Mouse (Mus musculus) skeletal muscle tissue, adult 2 months (tissue): ENCODE data around the gene Gm47189.
"Not testable (repeated sequence)": the region's sequence is repeated elsewhere in the genome, so short reads cannot be mapped to it uniquely, and the experiment has no call there.

Experiments used
- DNase-seq: peaks from one replicate; pipeline ENCODE4 v3.0.0-alpha.2; 2012; ENCODE audit warnings: low read depth, low spot score

The Gm47189 gene

DNA sequence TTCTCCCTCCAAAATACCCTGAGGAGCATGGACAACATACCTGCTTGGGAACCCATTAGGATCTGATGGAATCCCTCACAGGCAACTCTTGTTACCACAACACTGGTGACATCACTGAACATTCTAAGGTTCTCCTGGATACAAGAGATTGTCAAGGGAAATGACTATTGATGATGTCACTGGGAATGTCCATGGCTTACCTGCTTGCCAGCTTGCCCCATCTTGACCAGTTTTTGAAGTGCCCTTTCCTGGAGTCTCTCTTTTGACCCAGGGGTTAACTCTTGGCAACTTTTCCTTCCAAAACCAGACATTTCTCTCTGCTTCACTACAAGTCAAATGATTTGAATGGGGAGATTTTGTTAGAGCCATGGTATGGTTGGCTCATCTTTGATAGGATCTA, at the start of gene Gm47189:
Gene Gm47189, minus strand, starts transcription at position 101 of the 400 bp plus-strand sequence.
- not testable (repeated sequence) for DNase-seq

DNA sequence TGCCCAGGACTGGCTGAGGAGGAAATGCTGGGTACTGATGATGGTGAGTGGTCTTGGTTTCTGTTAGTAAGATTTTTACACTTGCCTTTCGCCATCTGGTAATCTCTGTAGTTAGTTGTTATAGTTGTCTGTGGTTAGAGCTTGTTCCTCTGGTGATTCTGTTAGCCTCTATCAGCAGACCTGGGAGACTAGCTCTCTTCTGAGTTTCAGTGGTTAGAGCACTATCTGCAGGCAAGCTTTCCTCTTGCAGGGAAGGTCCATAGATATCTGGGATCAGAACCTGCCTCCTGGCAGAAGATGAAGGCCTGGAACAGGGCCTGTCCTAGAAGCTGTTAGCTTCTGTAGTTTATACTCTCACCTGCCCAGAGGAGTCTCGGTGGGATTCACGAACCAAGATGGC, 16.3 kb downstream of the Gm47189 start:
- not testable (repeated sequence) for DNase-seq

DNA sequence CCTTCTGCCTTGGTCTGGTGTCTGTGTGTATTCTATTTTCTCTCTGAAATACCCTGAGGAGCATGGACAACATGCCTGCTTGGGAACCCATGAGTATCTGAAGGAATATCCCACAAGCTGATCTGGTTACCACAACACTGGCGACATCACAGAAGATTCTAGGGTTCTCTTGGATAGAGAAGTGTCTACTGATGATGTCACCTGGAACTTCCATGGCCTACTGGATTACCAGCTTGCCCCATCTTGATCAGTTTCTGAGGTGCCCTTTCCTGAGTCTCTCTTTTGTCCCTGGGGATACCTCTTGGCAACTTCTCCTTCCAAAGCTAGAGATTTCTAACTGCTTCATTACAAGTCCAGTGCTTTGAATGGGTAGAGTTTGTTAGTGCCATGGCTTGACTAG, 21.7 kb downstream of the Gm47189 start, which contains the start of gene Gm7929:
Gene Gm7929, minus strand, starts transcription at position 101 of the 400 bp plus-strand sequence.
- DNase-seq: not testable (repeated sequence)

DNA sequence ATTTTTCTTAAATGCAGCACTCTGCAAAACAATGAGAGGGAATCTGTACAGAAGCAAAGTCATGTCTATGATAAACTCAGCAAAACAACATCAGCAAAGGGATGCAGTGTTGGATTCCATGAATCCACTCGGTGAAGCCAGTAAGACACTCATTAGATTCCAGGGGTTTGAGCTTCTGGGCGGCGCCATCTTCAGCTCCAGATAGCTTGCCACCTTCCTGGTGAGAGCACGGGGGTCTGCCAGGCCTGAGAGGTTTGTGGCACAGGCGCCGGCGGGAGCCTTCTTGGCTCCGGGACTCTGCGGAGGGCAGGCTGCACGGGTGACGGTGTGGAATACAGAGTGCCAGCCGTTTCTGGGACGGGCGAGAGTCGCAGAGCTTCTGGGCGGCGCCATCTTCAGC, 48.8 kb downstream of the Gm47189 start:
- DNase-seq: not testable (repeated sequence)

DNA sequence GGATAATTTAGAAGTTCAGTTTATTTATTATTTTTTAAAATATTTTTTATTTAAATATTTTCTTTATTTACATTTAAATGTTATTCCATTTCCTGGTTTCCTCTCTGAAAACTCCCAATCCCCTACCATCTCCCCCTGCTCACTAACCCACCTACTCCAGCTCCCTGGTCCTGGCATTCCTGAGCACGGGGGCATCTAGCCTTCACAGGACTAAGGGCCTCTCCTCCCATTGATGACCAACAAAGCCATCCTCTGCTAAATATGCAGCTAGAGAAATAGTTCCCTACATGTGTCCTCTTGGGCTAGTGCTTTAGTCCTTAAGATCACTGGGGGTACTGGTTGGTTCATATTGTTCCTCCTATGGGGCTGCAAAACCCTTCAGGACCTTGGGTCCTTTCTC, 55.1 kb downstream of the Gm47189 start:
- DNase-seq: not testable (repeated sequence)
